Mouse (Mus musculus) kidney, postnatal 0 days (tissue): Measurements from ENCODE around the gene Pxn. TPM values are rescaled to one million over a fixed set of nuclear protein-coding genes. Genes with fewer than 3 reads are reported as not detected.
A peak's percentile ranks its signal among the peaks of the same experiment; 100 is the strongest.

ENCODE experiments used
- ATAC-seq: fragments of 200-750 bp; cut with Nextera tagmentation; replicated peaks from 2 replicates; pipeline ENCODE4 v1.8.0; 2017; ENCODE audit warnings: low read depth, moderate number of reproducible peaks, moderate TSS enrichment, moderate library complexity; ENCODE audit not compliant: low FRiP score
- DNase-seq: peaks from one replicate; pipeline ENCODE4 v3.0.0-alpha.2; 2016; ENCODE audit warnings: low spot score
- H3K27ac ChIP-seq: fragments of 300-500 bp; sonication (generic); 2 replicates; pipeline ENCODE4 v1.5.1; 2014; ENCODE audit warnings: mild to moderate bottlenecking
- H3K27me3 ChIP-seq: fragments of 300-500 bp; sonication (generic); 2 replicates; pipeline ENCODE4 v1.6.1; 2014; ENCODE audit warnings: low read length, mixed read lengths; ENCODE audit not compliant: insufficient read depth
- H3K36me3 ChIP-seq: fragments of 300-500 bp; sonication (generic); 2 replicates; pipeline ENCODE4 v1.6.1; 2014; ENCODE audit warnings: low read length, mixed read lengths; ENCODE audit not compliant: insufficient read depth
- H3K4me1 ChIP-seq: fragments of 300-500 bp; sonication (generic); replicated peaks from 2 replicates; pipeline ENCODE4 v1.6.1; 2014; ENCODE audit warnings: antibody characterized with exemption, low read length, mixed read lengths; ENCODE audit not compliant: insufficient read depth
- H3K4me2 ChIP-seq: fragments of 300-500 bp; sonication (generic); 2 replicates; pipeline ENCODE4 v1.6.1; 2014; ENCODE audit warnings: mild to moderate bottlenecking, low read length, moderate library complexity, mixed read lengths
- H3K4me3 ChIP-seq: fragments of 300-500 bp; sonication (generic); replicated peaks from 2 replicates; pipeline ENCODE4 v1.5.1; 2014; ENCODE audit warnings: low read depth, low read length
- H3K9ac ChIP-seq: fragments of 300-500 bp; sonication (generic); 2 replicates; pipeline ENCODE4 v1.6.1; 2014; ENCODE audit warnings: low read depth, low read length
- H3K9me3 ChIP-seq: fragments of 300-500 bp; sonication (generic); replicated peaks from 2 replicates; pipeline ENCODE4 v1.6.1; 2016; ENCODE audit warnings: low read length, inconsistent platforms, mixed read lengths
- CTCF ChIP-seq: IDR thresholded peaks from 2 replicates; pipeline ENCODE4 v1.5.1; 2016; ENCODE audit warnings: antibody characterized with exemption, low read depth, mild to moderate bottlenecking, moderate library complexity
- WGBS: fragments of 180-500 bp; shearing (Covaris S2); extraction: QIAGEN DNeasy Blood & Tissue Kit; methylation state at CpG from one replicate; pipeline ENCODE4 v1.1.7; 2014; 5-methylcytosine and 5-hydroxymethylcytosine counted together
- microRNA-seq: library from miRNA; unstranded; fragments of <30 nt; microRNA quantifications from one replicate; pipeline ENCODE4, GENCODE M21; 2016
- polyA plus RNA-seq: library from polyadenylated mRNA; unstranded; fragments of >200 nt; fragmentation: Nextera tagmentation; extraction: Ambion mirVana; gene quantifications from 2 replicates; pipeline ENCODE4 v1.2.1, GENCODE M21; 2015

Pxn gene
- polyA plus RNA-seq, 1 experiment from 2014 or later = 48.3 TPM

- ATAC-seq (no peak), DNase-seq (peak; percentile 3)
- no peaks in the 10 kb centered on the region for H3K4me1 ChIP-seq
- no peaks in the 10 kb centered on the region for H3K27me3 ChIP-seq
- no peak overlapping the region for H3K4me3 ChIP-seq
- no peak overlapping the region for H3K9ac ChIP-seq
- no peak overlapping the region for H3K27ac ChIP-seq
- no peaks in the 10 kb centered on the region for H3K9me3 ChIP-seq
- WGBS = 74% methylated on average over 11 of the region's 11 CpGs
- H3K4me2 ChIP-seq = no peak overlapping the region
- TF ChIP-seq CTCF = 0 out of 2 replicates have a peak, but pooled peaks have one; percentile 3
- H3K36me3 ChIP-seq = peaks cover 84% of the 10 kb centered on the region
These were observed 84.6 kb downstream of the Pxn start for GRCm38 (mm10) chr5:115591028-115591427.

DNA sequence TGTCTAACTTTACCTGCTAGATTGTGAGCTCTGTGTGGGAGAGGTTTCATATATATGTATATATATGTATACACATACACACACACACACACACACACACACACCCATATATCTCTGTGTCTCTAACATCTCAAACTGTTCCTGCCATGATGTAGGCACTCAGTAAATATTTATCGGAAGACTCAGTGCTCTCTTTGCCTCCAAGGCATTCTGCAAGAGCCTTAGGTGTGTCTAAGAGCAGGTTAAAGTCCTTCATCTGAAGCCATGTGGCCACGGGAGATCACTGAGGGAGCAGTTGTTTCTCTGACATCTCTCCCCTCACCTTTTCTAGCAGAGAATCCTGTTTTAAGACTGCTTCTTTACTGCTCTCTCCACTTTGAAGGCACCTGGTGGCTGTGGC is 85.0 kb downstream of the Pxn start:
- Histone ChIP-seq H3K4me3 (no peak overlapping the region), H3K9ac (no peak overlapping the region), H3K4me2 (no peak overlapping the region), H3K27ac (no peak overlapping the region), H3K36me3 (peaks cover 84% of the 10 kb centered on the region), H3K9me3 (no peaks in the 10 kb centered on the region), H3K4me1 (no peaks in the 10 kb centered on the region), H3K27me3 (no peaks in the 10 kb centered on the region)
- DNase-seq (no peak), ATAC-seq (no peak)
- no peak for TF ChIP-seq CTCF
- 90% methylated on average over 2 of the region's 2 CpGs for WGBS

GRCm38 (mm10) chr5:115603561-115603960 is 97.1 kb downstream of the Pxn start:
- WGBS = 98% methylated on average over 6 of the region's 6 CpGs
- Histone ChIP-seq H3K4me3 (no peak overlapping the region), H3K4me1 (no peaks in the 10 kb centered on the region), H3K27me3 (no peaks in the 10 kb centered on the region), H3K9ac (no peak overlapping the region), H3K36me3 (peaks cover 76% of the 10 kb centered on the region), H3K4me2 (no peak overlapping the region), H3K9me3 (no peaks in the 10 kb centered on the region), H3K27ac (no peak overlapping the region)
- no peak for TF ChIP-seq CTCF
- ATAC-seq = no peak
- DNase-seq = no peak

Small RNA genes lying within 50 kb of the gene (microRNA-seq; reads per million reads assigned to microRNA genes)
- gene Mir7029 = not detected

Other genes starting within 250 kb of the Pxn start
- 120 and 124 TPM in 2 replicates for gene Rnf10, start 233.8 kb upstream of the Pxn start, polyA plus RNA-seq
- gene Coq5, start 227.0 kb upstream of the Pxn start, polyA plus RNA-seq = 44.7 and 46.6 TPM in 2 replicates
- 1,395 and 1,475 TPM in 2 replicates for gene Dynll1, start 205.7 kb upstream of the Pxn start, polyA plus RNA-seq
- gene Srsf9, start 179.5 kb upstream of the Pxn start, polyA plus RNA-seq = 234 and 251 TPM in 2 replicates
- 19.8 and 20.8 TPM in 2 replicates for gene Gatc, start 165.5 kb upstream of the Pxn start, polyA plus RNA-seq
- 58.7 and 59.0 TPM in 2 replicates for gene Triap1, start 165.5 kb upstream of the Pxn start, polyA plus RNA-seq
- 1,591 and 1,635 TPM in 2 replicates for gene Cox6a1, start 157.7 kb upstream of the Pxn start, polyA plus RNA-seq
- gene Msi1, start 77.1 kb upstream of the Pxn start, polyA plus RNA-seq = 12.4 and 13.3 TPM in 2 replicates
- gene Pla2g1b, start 40.4 kb upstream of the Pxn start, polyA plus RNA-seq = 0.97 and 0.98 TPM in 2 replicates
- 19.6 and 20.2 TPM in 2 replicates for gene Sirt4, start 22.0 kb upstream of the Pxn start, polyA plus RNA-seq
- 1,459 and 1,525 TPM in 2 replicates for gene Rplp0, start 52.8 kb downstream of the Pxn start, polyA plus RNA-seq
- gene Gcn1l1, start 58.6 kb downstream of the Pxn start, polyA plus RNA-seq = 20.7 and 24.5 TPM in 2 replicates
- gene Rab35, start 125.2 kb downstream of the Pxn start, polyA plus RNA-seq = 17.2 and 18.5 TPM in 2 replicates
- 12.3 and 12.5 TPM in 2 replicates for gene Bicdl1, start 224.9 kb downstream of the Pxn start, polyA plus RNA-seq